Mouse (Mus musculus) brain, embryonic 14.5 days (tissue): ENCODE data around the gene Ifitm10.

Experiments
- CTCF ChIP-seq: fragments of 200-500 bp; IDR thresholded peaks from 2 replicates; pipeline ENCODE4 v1.5.1; 2012; ENCODE audit warnings: inconsistent platforms, mild to moderate bottlenecking, moderate library complexity, borderline replicate concordance; ENCODE audit not compliant: insufficient read depth, insufficient read length; ENCODE audit errors: extremely low read depth
- POLR2A ChIP-seq: fragments of 200-500 bp; IDR thresholded peaks from 2 replicates; pipeline ENCODE4 v1.6.1; 2012; ENCODE audit warnings: mild to moderate bottlenecking, inconsistent platforms, borderline replicate concordance; ENCODE audit not compliant: poor library complexity, insufficient read depth, insufficient read length, severe bottlenecking; ENCODE audit errors: extremely low read depth

DNA sequence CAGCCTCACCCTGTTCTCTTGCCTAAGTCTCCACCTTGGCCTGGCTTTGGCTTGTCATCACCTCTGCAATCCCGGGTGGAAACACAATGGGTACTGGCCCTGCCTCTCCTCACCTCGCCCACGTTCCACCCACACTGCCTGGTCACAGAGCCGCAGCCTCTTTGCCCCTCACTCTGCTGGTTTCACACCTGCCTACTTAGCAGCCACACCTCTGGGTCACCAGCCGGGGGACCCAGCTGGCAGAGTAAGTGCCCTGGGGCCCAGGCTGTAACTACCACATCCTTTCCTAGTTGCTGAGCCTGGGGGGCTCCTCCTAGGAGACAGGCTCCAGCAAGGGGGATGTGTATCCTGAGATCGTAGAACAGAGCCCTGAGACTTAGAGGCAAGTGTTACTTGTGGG, 5.6 kb upstream of the Ifitm10 start:
- TF ChIP-seq POLR2A (no peak), CTCF (no peak)
